Mouse (Mus musculus) adrenal gland, adult 8-10 months (tissue): ENCODE results near the gene Ift27. TPM values are rescaled to one million over a fixed set of nuclear protein-coding genes. Genes with fewer than 3 reads are reported as not detected.

Source experiments
- DNase-seq: peaks from one replicate; pipeline ENCODE4 v3.0.0; 2022
- total RNA-seq, 4 experiments: library from RNA; stranded (reverse); gene quantifications; 2 replicates each; pipeline ENCODE4 v1.2.4; 2022

Gene Ift27
- total RNA-seq, 4 experiments from 2014 or later: 14.3 to 31.1 (median 23.4) TPM

GRCm38 (mm10) chr15:78172256-78172898 lies 1.5 kb downstream of the Ift27 start:
- no peak for DNase-seq

- no peak for DNase-seq
Observed at GRCm38 (mm10) chr15:78171651-78172050, 2.3 kb downstream of the Ift27 start.

GRCm38 (mm10) chr15:78170708-78171107 lies 3.2 kb downstream of the Ift27 start:
- no peak for DNase-seq

- DNase-seq: no peak
Observed at GRCm38 (mm10) chr15:78169566-78169965, 4.3 kb downstream of the Ift27 start.

GRCm38 (mm10) chr15:78165292-78165691 lies 8.6 kb downstream of the Ift27 start:
- DNase-seq: no peak

GRCm38 (mm10) chr15:78164466-78164865 lies 9.4 kb downstream of the Ift27 start:
- no peak for DNase-seq

- DNase-seq: no peak
Observed at GRCm38 (mm10) chr15:78161946-78162345, 12.0 kb downstream of the Ift27 start.

- no peak for DNase-seq
Observed at GRCm38 (mm10) chr15:78158335-78158734, 15.6 kb downstream of the Ift27 start.

GRCm38 (mm10) chr15:78157824-78158223 lies 16.1 kb downstream of the Ift27 start:
- no peak for DNase-seq

GRCm38 (mm10) chr15:78157330-78157729 lies 16.6 kb downstream of the Ift27 start:
- DNase-seq: no peak

- DNase-seq: no peak
Observed at GRCm38 (mm10) chr15:78155421-78155820, 18.5 kb downstream of the Ift27 start.

GRCm38 (mm10) chr15:78153045-78153775 lies 20.7 kb downstream of the Ift27 start:
- no peak for DNase-seq

GRCm38 (mm10) chr15:78148565-78148964 lies 25.3 kb downstream of the Ift27 start:
- DNase-seq: no peak

- no peak for DNase-seq
Observed at GRCm38 (mm10) chr15:78140226-78140625, 33.7 kb downstream of the Ift27 start.

- DNase-seq: no peak
Observed at GRCm38 (mm10) chr15:78134606-78135005, 39.3 kb downstream of the Ift27 start.

- DNase-seq: no peak
Observed at GRCm38 (mm10) chr15:78133389-78133788, 40.5 kb downstream of the Ift27 start.

- DNase-seq: peak; percentile 92
Observed at GRCm38 (mm10) chr15:78119704-78120103, 54.2 kb downstream of the Ift27 start, which contains the start of gene Cacng2. Gene Cacng2 (minus strand): TSS chr15:78120028.

GRCm38 (mm10) chr15:78119248-78119647 lies 54.7 kb downstream of the Ift27 start:
- no peak for DNase-seq

- no peak for DNase-seq
Observed at GRCm38 (mm10) chr15:78118275-78118995, 55.5 kb downstream of the Ift27 start.

- no peak for DNase-seq
Observed at GRCm38 (mm10) chr15:78117731-78118130, 56.2 kb downstream of the Ift27 start.

GRCm38 (mm10) chr15:78116936-78117335 lies 57.0 kb downstream of the Ift27 start:
- no peak for DNase-seq

- no peak for DNase-seq
Observed at GRCm38 (mm10) chr15:78116244-78116643, 57.7 kb downstream of the Ift27 start.
